Mouse (Mus musculus) heart, embryonic 11.5 days (tissue): ENCODE measurements around the gene Umod. TPM values are rescaled to one million over a fixed set of nuclear protein-coding genes. Genes with fewer than 3 reads are reported as not detected.

Experiments used
- polyA plus RNA-seq: library from polyadenylated mRNA; unstranded; fragments of >200 nt; fragmentation: Nextera tagmentation; extraction: Ambion mirVana; gene quantifications from 2 replicates; pipeline ENCODE4 v1.2.1, GENCODE M21; 2014

Umod gene
- polyA plus RNA-seq, 1 experiment from 2014 or later: not detected

Other genes starting within 250 kb of the Umod start
- gene Gp2, start 20.0 kb downstream of the Umod start, polyA plus RNA-seq: not detected in 2 replicates
- gene Acsm5, start 40.2 kb upstream of the Umod start, polyA plus RNA-seq: not detected in 2 replicates
- gene Pdilt, start 44.2 kb upstream of the Umod start, polyA plus RNA-seq: not detected in 2 replicates
- gene Acsm2, start 75.1 kb upstream of the Umod start, polyA plus RNA-seq: not detected in 2 replicates
- not detected in 2 replicates for gene Acsm1, start 127.7 kb upstream of the Umod start, polyA plus RNA-seq
- gene Acsm4, start 210.7 kb upstream of the Umod start, polyA plus RNA-seq: not detected in 2 replicates
- gene Thumpd1, start 241.5 kb upstream of the Umod start, polyA plus RNA-seq: 54.1 and 73.0 TPM in 2 replicates